Mouse (Mus musculus) left cerebral cortex, postnatal 14 days (tissue): ENCODE results near the gene Hnrnpc. TPM values are rescaled to one million over a fixed set of nuclear protein-coding genes. Genes with fewer than 3 reads are reported as not detected.
"Not testable (repeated sequence)": the region's sequence is repeated elsewhere in the genome, so short reads cannot be mapped to it uniquely, and the experiment has no call there.

ENCODE experiments used
- DNase-seq, 2 experiments: peaks; one replicate each; pipeline ENCODE4 v3.0.0; 2021 to 2022; ENCODE audit warnings: low spot score in 2 of 2, mixed read lengths in 1 of 2
- intact Hi-C: fragments of 180-260 bp; cut with DNase I; formaldehyde crosslinking; loops from one replicate; pipeline ENCODE4 v1.15.1; 2025
- total RNA-seq, 2 experiments: library from RNA; stranded (reverse); gene quantifications; 2 replicates each; pipeline ENCODE4 v1.2.3; 2021

Gene Hnrnpc
- total RNA-seq, 2 experiments from 2014 or later: 194 to 206 TPM

GRCm38 (mm10) chr14:52044901-52045678 lies 58.7 kb downstream of the Hnrnpc start:
- DNase-seq: peak in 1 of 2 experiments; percentile 56

GRCm38 (mm10) chr14:52043446-52043845 lies 60.4 kb downstream of the Hnrnpc start:
- intact Hi-C loops: no loop called here
- no peak for DNase-seq

More at GRCm38 (mm10) chr14:52044901-52045678, 58.7 kb downstream of the Hnrnpc start:
- intact Hi-C loops: no loop called here

GRCm38 (mm10) chr14:52042359-52042758 lies 61.5 kb downstream of the Hnrnpc start, which contains the start of gene Olfr221:
TSS of gene Olfr221 (minus strand) at chr14:52042459.
- intact Hi-C loops, DNase-seq: not testable (repeated sequence)

GRCm38 (mm10) chr14:52039332-52039731 lies 64.5 kb downstream of the Hnrnpc start:
- no peak for DNase-seq
- intact Hi-C loops: no loop called here

GRCm38 (mm10) chr14:52035926-52036325 lies 67.9 kb downstream of the Hnrnpc start:
- intact Hi-C loops: no loop called here
- DNase-seq: no peak

GRCm38 (mm10) chr14:52026342-52026741 lies 77.5 kb downstream of the Hnrnpc start:
- intact Hi-C loops: no loop called here
- DNase-seq: no peak

- intact Hi-C loops: loop anchor here (5.0 kb wide), 2 partner anchors 78 to 122 kb away; partner anchors contain the start of gene Hnrnpc
- DNase-seq: no peak
Observed at GRCm38 (mm10) chr14:52024133-52024532, 79.7 kb downstream of the Hnrnpc start.

Other genes starting within 250 kb of the Hnrnpc start
- 10 to 100 TPM; 29.1 to 34.6 TPM for gene Mettl17, start 219.2 kb downstream of the Hnrnpc start, total RNA-seq
- 1 to 10 TPM; 3.8 to 4.3 TPM for gene Slc39a2, start 211.1 kb downstream of the Hnrnpc start, total RNA-seq
- 100 to 1,000 TPM; 508 to 561 TPM for gene Ndrg2, start 189.9 kb downstream of the Hnrnpc start, total RNA-seq
- not detected for gene Tppp2, start 185.6 kb downstream of the Hnrnpc start, total RNA-seq
- gene Rnase13, start 181.3 kb downstream of the Hnrnpc start, total RNA-seq: not detected
- gene Arhgef40, start 119.3 kb downstream of the Hnrnpc start, total RNA-seq: 10 to 100 TPM; 31.9 to 35.2 TPM
- under 1 TPM; 0.36 to 0.77 TPM for gene Tmem253, start 88.4 kb downstream of the Hnrnpc start, total RNA-seq
- gene Zfp219, start 83.3 kb downstream of the Hnrnpc start, total RNA-seq: 10 to 100 TPM; 29.5 to 33.6 TPM
- not detected for gene Olfr221, start 61.6 kb downstream of the Hnrnpc start, total RNA-seq
- 1 to 10 TPM in 1 of 2 experiments, under 1 TPM in 1; 0.88 to 2.2 TPM for gene Rpgrip1, start 6.7 kb upstream of the Hnrnpc start, total RNA-seq
- gene Supt16, start 93.4 kb upstream of the Hnrnpc start, total RNA-seq: 10 to 100 TPM; 44.7 to 45.6 TPM
- gene Chd8, start 153.8 kb upstream of the Hnrnpc start, total RNA-seq: 100 to 1,000 TPM; 107 to 111 TPM
- 10 to 100 TPM; 61.4 to 62.6 TPM for gene Tox4, start 175.1 kb upstream of the Hnrnpc start, total RNA-seq
- gene Rab2b, start 175.5 kb upstream of the Hnrnpc start, total RNA-seq: 10 to 100 TPM; 34.7 to 35.3 TPM
- gene Mettl3, start 201.1 kb upstream of the Hnrnpc start, total RNA-seq: 10 to 100 TPM; 35.2 to 35.3 TPM
- gene Sall2, start 224.7 kb upstream of the Hnrnpc start, total RNA-seq: 10 to 100 TPM; 32.7 to 37.1 TPM